Mouse (Mus musculus): ENCODE data around the gene Cdkn1a. TPM values are rescaled to one million over a fixed set of nuclear protein-coding genes. Genes with fewer than 3 reads are reported as not detected.

Gene Cdkn1a
- total RNA-seq, 2 experiments from 2014 or later: 32.6 to 103 TPM

- intact Hi-C loops (cut with DNase I): no loop called here
- Histone ChIP-seq H3K27ac (no peak within 1 kb of the TSS), H3K4me3 (no peak within 1 kb of the TSS)
- DNase-seq: no peak
- no peak for TF ChIP-seq CTCF (IDR thresholded peaks at IDR 0.05)
These were observed 23.0 kb downstream of the Cdkn1a start, which contains the start of gene Rab44 for GRCm38 (mm10) chr17:29113591-29114352. TSS of gene Rab44 (plus strand) at chr17:29114145.

- intact Hi-C loops (cut with DNase I): no loop called here
- no peak for TF ChIP-seq CTCF (IDR thresholded peaks at IDR 0.05)
- Histone ChIP-seq H3K27ac (no peak overlapping the region), H3K4me3 (no peak overlapping the region)
- no peak for DNase-seq
These were observed 25.2 kb downstream of the Cdkn1a start for GRCm38 (mm10) chr17:29116023-29116422.

- H3K4me3 ChIP-seq: no peak overlapping the region
- TF ChIP-seq CTCF (IDR thresholded peaks at IDR 0.05): no peak
- intact Hi-C loops (cut with DNase I): no loop called here
These were observed 26.4 kb downstream of the Cdkn1a start for GRCm38 (mm10) chr17:29117006-29117648.

GRCm38 (mm10) chr17:29118057-29118456, 27.3 kb downstream of the Cdkn1a start:
- no peak for DNase-seq
- TF ChIP-seq CTCF (IDR thresholded peaks at IDR 0.05): no peak
- intact Hi-C loops (cut with DNase I): no loop called here
- Histone ChIP-seq H3K4me3 (no peak overlapping the region), H3K27ac (no peak overlapping the region)

More at GRCm38 (mm10) chr17:29117006-29117648, 26.4 kb downstream of the Cdkn1a start:
- no peak for DNase-seq
- no peak overlapping the region for H3K27ac ChIP-seq

GRCm38 (mm10) chr17:29120666-29121065, 29.9 kb downstream of the Cdkn1a start:
- Histone ChIP-seq H3K4me3 (no peak overlapping the region), H3K27ac (no peak overlapping the region)
- no peak for DNase-seq
- no peak for TF ChIP-seq CTCF (IDR thresholded peaks at IDR 0.05)
- intact Hi-C loops (cut with DNase I): no loop called here

- Histone ChIP-seq H3K27ac (no peak overlapping the region), H3K4me3 (no peak overlapping the region)
- intact Hi-C loops (cut with DNase I): no loop called here
- TF ChIP-seq CTCF (IDR thresholded peaks at IDR 0.05): no peak
- DNase-seq: no peak
These were observed 32.0 kb downstream of the Cdkn1a start for GRCm38 (mm10) chr17:29122817-29123216.

- Histone ChIP-seq H3K27ac (no peak overlapping the region), H3K4me3 (no peak overlapping the region)
- no peak for TF ChIP-seq CTCF (IDR thresholded peaks at IDR 0.05)
- intact Hi-C loops (cut with DNase I): no loop called here
- DNase-seq: no peak
These were observed 32.9 kb downstream of the Cdkn1a start for GRCm38 (mm10) chr17:29123578-29124174.

- intact Hi-C loops (cut with DNase I): no loop called here
- Histone ChIP-seq H3K4me3 (no peak overlapping the region), H3K27ac (no peak overlapping the region)
- no peak for DNase-seq
- no peak for TF ChIP-seq CTCF (IDR thresholded peaks at IDR 0.05)
These were observed 35.8 kb downstream of the Cdkn1a start for GRCm38 (mm10) chr17:29126561-29126960.

- DNase-seq: no peak
- TF ChIP-seq CTCF (IDR thresholded peaks at IDR 0.05): no peak
- Histone ChIP-seq H3K4me3 (no peak overlapping the region), H3K27ac (no peak overlapping the region)
- intact Hi-C loops (cut with DNase I): no loop called here
These were observed 38.6 kb downstream of the Cdkn1a start for GRCm38 (mm10) chr17:29129341-29129740.

- no peak overlapping the region for H3K4me3 ChIP-seq
- TF ChIP-seq CTCF (IDR thresholded peaks at IDR 0.05): no peak
- peak overlapping the region; percentile 53 for H3K27ac ChIP-seq
- intact Hi-C loops (cut with DNase I): no loop called here
- DNase-seq: peak; percentile 38
These were observed 44.3 kb downstream of the Cdkn1a start for GRCm38 (mm10) chr17:29135066-29135465.

- intact Hi-C loops (cut with DNase I): no loop called here
- Histone ChIP-seq H3K27ac (peak overlapping the region; percentile 78), H3K4me3 (no peak overlapping the region)
- DNase-seq: peak; percentile 92
- TF ChIP-seq CTCF (IDR thresholded peaks at IDR 0.05): no peak
These were observed 45.5 kb downstream of the Cdkn1a start for GRCm38 (mm10) chr17:29136236-29136635.

- no peak for TF ChIP-seq CTCF (IDR thresholded peaks at IDR 0.05)
- Histone ChIP-seq H3K27ac (peak overlapping the region; percentile 53; the same call in 1 of the 2 replicates), H3K4me3 (no peak overlapping the region)
- intact Hi-C loops (cut with DNase I): loop anchor here (2.0 kb wide), 1 partner anchor 33 kb away; no protein-coding TSS in a partner anchor
- peak; percentile 50 for DNase-seq
These were observed 47.1 kb downstream of the Cdkn1a start for GRCm38 (mm10) chr17:29137906-29138305.

GRCm38 (mm10) chr17:29141577-29141976, 50.8 kb downstream of the Cdkn1a start:
- intact Hi-C loops (cut with DNase I): no loop called here
- Histone ChIP-seq H3K27ac (no peak overlapping the region), H3K4me3 (no peak overlapping the region)
- DNase-seq: no peak
- no peak for TF ChIP-seq CTCF (IDR thresholded peaks at IDR 0.05)
